Mouse (Mus musculus) neural tube, embryonic 14.5 days (tissue): ENCODE measurements around the gene Kcnt2. TPM values are rescaled to one million over a fixed set of nuclear protein-coding genes. Genes with fewer than 3 reads are reported as not detected.

Source experiments
- polyA plus RNA-seq: library from polyadenylated mRNA; unstranded; fragments of >200 nt; fragmentation: Nextera tagmentation; extraction: Ambion mirVana; gene quantifications from 2 replicates; pipeline ENCODE4 v1.2.1, GENCODE M21; 2014

Gene Kcnt2
- polyA plus RNA-seq, 1 experiment from 2014 or later, result 6.2 TPM

Other genes with a start within 250 kb of the Kcnt2 start
- gene Cfh, start 62.4 kb upstream of the Kcnt2 start, polyA plus RNA-seq, result 1.4 and 25.6 TPM in 2 replicates